Mouse (Mus musculus): Measurements from ENCODE around the gene Thada.
"Not testable (repeated sequence)": the region's sequence is repeated elsewhere in the genome, so short reads cannot be mapped to it uniquely, and the experiment has no call there.

Gene Thada

DNA sequence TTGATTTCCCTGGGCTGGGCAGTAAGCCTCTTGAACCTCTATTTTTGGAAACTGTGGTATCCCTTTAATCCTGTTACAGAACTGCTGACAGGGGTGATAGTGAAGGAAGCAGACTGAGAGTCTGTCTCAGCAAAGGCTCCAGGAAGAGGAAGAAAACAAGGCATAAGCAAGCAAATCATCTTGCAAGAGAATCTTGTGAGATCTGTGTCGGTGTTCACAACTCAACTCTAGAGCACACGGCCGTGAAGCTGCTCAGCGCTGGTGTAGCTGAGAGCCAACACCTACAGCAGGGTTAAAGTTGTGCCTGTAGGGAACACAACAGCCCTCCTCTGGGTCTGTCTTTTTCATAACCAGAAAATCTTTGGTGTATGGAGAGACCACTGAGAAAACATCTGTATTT, 172.8 kb downstream of the Thada start:
- no peak for DNase-seq (ENCODE audit: low read depth, low spot score)

GRCm38 (mm10) chr17:84291228-84291627, 174.8 kb downstream of the Thada start:
- not testable (repeated sequence) for DNase-seq (ENCODE audit: low read depth, low spot score)

DNA sequence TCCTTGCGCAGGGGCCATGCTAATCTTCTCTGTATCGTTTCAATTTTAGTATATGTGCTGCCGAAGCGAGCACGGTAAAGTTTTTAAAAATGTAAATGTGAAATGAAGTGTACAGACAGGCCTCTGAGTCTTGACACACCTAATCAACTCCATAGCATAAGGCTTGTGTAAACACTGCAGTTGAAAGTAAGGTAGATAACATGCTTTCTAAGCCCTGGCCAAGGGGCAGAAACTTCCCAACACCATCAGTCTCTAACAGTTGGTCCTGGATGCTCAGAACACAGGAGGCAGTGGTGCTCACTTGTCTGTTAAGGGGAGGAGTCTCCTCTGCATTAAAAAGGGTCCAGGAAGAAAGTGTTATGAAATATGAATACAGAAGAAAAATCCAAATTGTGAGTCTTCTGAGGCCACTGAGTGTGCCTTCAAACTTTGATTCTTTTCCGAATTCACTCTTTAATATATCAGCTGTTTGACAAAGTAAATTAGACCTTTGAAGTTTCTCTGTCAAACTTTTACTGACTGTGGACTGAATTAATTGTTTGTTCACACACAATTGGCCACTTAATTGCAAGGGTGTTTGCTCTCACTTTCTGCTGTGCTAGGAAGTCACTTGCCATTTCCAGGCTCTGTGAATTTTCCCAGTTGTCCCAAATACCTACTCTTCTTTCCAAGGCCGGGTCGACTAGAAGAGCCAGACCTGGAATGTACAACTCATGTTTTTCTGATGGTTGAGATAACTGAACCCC, 178.2 kb downstream of the Thada start:
- DNase-seq (ENCODE audit: low read depth, low spot score), result no peak

GRCm38 (mm10) chr17:84286536-84286935, 179.5 kb downstream of the Thada start:
- DNase-seq (ENCODE audit: low read depth, low spot score), result no peak

DNA sequence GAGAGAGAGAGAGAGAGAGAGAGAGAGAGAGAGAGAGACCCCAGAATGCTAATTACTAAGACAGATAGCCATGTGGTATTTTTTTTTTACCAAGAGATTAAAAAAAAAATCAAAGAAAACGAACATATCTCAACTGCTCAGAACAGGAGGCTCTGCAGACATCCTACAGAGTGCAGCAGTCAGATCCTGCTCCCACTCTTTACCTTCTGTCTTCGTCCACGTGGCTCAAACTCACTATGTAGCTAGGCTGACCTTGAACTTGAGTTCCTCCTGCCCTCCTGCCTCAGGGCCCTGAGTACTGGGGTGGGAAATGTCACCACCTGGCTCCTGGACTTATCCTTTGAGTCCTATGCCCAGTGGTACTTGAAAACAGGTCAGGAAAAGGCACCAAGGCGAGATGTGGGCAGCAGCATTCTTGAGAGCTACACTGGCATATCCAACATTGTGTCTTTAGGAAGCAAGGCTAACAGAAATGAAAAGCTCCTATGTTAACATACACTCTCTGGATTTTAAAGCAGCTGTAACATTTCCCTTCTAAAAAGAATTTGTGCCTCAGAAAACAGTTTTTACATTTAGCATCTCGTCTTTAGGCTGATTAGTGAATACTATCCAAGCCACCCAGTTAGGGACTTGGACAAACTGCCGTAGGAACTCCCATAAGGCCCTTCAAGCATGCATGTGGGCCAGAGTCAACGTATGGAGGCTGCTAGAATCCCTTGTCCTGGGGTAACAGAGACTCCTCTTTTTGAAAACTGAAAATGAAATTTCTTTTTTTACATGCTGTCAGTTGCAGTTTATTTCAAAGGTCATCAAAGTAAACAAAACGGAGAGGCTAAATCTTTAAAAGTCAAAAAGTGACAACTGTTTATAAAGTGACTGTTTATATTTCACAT, 183.4 kb downstream of the Thada start:
- no peak for DNase-seq (ENCODE audit: low read depth, low spot score)

DNA sequence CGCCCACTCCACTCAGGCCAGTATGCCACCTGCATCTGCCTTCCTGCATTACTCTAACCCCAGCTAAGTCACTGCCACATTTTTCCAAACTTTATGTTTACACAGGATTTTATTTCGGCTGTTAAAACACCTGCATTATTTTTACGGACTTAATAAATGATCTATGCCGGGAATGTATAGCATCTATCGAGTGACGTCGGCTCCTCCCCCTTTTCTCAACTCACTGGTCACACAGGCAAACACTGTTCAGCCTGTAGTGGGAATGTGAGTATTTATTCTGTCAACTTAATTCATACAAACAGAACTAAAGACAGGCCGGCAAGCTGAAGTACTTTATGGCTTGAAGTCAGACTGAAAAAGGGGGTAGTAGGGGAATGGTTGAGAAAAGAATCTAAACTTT, 187.0 kb downstream of the Thada start:
- no peak for DNase-seq (ENCODE audit: low read depth, low spot score)

DNA sequence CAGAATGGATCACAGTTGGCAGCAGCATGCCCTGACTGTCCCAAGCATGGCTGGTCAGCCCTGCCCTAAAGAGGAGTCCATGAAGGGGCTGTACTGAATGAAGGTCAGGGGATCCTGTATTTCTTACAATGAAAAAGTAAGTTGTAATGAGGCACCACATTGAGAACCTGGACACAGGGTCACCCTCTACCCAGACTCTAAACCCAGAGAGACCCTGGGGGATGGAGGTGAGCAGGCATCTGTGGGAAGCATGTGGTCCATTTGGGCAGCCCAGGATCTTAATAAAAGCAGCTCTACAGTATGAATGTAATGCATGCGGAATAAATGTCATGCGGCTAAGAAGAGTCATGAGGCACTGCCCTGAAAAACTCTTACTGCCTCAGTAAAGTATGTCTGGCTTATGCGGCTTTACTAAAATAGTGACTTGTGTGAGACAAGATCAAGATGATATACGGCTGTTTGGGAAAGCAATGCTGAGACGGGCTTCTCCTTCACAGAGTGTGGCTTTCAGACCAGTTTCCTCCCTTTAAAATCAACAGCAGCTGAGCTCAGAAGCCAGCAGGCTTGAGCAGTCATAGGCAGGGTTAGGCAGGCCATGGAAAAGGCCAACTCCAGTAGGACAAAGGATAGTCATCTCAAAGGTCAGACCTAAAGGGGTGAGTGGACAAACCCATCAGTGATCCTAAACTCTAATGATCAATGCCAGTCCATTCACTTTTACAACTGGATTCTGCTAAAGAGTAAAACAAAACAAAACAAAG, 187.6 kb downstream of the Thada start:
- no peak for DNase-seq (ENCODE audit: low read depth, low spot score)

DNA sequence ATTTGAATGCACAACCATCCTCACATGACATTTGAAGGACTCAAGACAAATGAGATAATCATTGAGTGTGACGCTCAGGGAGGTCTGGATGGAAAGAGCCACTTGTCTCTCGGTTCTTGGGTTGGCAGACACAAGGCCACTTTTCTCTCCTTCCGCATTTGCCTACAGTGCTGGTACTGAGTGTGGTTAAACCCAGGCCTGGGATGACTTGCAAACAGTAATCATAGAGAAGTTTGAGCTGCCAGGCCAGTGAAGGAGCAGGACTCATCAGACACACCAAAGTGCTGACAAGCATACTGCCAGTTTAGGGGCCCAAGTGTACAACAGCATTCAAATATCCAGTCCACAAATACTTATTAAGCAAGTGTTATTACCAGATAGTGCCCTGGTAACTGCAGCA, 191.0 kb downstream of the Thada start:
- no peak for DNase-seq (ENCODE audit: low read depth, low spot score)

GRCm38 (mm10) chr17:84274163-84274562, 191.8 kb downstream of the Thada start:
- no peak for DNase-seq (ENCODE audit: low read depth, low spot score)

DNA sequence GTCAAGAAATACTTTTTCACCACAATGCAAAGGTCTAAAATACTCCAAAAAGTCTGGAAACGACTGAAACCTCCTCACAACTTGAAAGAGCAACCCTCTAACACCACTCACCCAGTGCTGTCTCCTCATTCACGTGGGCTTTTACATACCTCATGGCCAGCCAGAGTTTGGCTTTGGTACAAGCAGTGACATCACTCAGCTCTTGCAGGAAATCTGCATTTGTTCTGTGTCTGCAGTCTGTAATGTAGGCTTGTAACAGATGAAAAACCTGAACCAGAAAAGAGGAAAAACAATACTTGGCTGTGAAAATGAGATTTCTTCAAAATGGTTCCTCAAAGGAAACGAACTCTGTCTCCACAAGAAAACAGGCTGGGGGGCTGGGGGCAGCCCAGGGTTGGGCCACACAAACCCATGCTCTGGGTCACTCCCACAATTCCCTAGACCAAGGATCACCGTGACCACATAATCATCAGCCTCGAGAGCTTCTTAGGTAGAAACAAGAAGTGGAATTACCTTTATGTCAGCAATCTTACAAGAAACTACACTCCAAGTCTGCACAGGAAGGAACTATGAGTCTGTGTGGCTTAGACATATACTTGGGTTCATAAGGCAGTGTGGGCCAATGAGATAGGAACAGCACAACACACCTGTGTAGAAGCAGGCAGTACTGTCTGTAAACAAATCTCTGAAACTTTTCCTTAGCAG, 193.3 kb downstream of the Thada start:
- DNase-seq (ENCODE audit: low read depth, low spot score), result no peak

DNA sequence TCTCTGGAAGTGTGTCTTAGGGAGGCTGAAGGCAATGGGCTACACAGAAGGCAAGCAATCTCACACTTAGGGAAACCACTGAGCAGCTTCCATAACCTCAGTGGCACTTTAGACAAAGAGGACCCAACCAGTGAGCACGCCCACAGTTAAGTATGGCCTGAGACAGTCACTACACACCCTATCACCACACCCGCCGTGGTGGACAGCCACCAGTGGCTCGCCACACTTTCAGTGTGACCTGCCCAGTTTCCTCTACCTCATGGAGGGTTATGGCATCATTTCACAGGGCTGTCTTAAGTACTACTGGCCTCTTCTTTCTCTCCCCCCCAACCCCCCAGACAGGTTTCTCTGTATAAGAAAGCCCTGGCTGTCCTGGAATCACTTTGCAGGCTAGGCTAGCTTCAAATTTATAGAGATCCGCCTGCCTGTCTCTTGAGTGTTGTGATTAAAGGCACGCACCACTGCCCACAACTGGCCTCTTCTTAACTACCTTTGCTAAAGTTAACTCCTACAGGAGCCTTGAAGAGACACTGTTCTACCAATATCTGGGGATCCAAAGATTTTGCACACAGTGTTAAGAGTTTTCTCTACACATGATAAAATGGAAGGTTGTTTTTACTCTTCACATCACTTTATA, 194.3 kb downstream of the Thada start:
- no peak for DNase-seq (ENCODE audit: low read depth, low spot score)

- no peak for DNase-seq (ENCODE audit: low read depth, low spot score)
These were observed 196.3 kb downstream of the Thada start for GRCm38 (mm10) chr17:84269722-84270121.

- DNase-seq (ENCODE audit: low read depth, low spot score), result no peak
These were observed 197.6 kb downstream of the Thada start for GRCm38 (mm10) chr17:84268450-84268849.

GRCm38 (mm10) chr17:84267456-84268074, 198.4 kb downstream of the Thada start:
- DNase-seq (ENCODE audit: low read depth, low spot score), result no peak

DNA sequence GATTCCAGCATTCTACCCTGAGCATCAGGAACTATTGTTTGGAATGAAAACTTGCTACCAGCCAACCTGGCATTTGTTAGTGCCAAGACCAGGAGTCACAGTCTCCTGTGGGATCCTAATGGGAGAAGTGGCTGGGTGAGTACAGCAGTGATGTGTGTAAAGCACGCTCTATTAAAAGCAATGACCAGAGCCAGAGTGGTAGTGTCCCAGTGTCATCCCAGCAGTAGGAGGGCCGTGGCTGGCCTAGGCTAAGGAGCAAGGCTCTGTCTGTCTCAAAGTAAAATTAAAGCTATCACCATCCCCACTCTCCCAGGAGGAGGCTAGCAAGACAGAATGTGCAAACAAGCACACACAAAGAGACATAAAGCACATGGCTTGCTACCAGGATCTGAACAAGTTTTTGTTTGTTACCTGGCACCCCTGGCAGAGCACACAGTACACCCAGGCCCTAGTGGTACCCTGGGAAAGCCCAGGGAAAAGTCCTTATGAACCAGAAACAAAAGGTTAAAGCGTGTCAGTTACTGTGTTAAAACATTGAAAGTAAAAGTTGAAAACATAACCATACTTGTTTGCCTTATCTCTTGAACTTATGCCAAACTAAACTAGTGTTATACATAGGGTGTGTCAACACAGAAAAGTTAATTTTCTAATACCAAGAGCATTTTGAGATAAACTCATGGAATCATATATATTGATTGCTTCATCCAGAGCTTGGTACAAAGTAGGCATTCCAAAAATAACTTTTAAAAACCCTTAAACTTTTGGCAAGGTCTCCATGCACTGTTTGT, 199.7 kb downstream of the Thada start:
- no peak for DNase-seq (ENCODE audit: low read depth, low spot score)

DNA sequence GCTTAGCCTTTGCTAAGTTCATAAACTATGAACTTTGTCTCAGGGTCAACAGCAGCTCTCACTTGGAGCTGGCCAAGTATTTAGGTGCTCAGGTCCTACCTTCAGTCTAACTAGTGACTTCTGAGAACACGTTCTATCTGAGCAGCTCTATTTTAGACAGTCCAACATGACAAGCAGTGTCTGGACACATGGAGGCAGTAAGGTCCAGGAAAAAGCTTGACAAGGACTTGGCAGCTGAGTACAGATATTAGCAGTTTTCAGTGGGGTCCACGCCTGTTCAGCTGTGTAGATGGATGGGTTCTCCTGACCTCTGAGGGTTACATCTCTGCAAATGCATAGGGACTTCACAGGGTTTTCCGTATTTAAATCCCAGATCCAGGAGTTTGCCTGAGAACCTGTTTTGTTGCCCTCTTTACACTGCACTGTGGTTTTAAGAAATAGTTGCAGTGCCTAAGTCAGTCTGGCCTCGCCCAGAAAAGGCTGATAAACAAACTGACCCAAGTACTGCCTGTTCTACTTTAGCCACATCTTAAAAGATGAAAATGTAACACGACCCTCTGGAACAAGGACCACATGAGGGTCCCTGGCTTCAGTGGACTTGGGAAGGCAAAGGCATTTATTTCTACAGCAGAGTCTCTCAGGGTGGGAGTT, 200.4 kb downstream of the Thada start:
- DNase-seq (ENCODE audit: low read depth, low spot score), result no peak

DNA sequence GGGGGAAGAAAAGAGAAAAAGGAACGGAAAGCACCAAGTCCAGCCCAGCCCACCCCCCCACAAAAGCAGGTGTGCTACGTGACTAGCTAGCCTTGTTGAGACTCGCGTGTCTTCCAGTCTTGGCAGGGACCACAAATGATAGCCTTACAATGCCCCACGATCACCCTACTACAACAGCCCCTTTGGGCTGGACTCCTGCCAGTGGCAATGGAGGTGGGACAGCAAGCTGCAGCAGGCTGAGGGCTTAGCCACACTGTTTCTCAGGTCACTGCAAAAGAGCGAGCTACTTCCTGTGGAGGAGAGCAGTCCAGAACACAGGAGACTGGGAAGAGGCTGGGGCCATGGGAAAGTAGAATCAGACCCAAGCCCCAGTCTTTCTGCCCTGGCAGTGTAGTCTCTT, 201.7 kb downstream of the Thada start:
- no peak for DNase-seq (ENCODE audit: low read depth, low spot score)

GRCm38 (mm10) chr17:84263591-84263990, 202.4 kb downstream of the Thada start:
- DNase-seq (ENCODE audit: low read depth, low spot score), result no peak

DNA sequence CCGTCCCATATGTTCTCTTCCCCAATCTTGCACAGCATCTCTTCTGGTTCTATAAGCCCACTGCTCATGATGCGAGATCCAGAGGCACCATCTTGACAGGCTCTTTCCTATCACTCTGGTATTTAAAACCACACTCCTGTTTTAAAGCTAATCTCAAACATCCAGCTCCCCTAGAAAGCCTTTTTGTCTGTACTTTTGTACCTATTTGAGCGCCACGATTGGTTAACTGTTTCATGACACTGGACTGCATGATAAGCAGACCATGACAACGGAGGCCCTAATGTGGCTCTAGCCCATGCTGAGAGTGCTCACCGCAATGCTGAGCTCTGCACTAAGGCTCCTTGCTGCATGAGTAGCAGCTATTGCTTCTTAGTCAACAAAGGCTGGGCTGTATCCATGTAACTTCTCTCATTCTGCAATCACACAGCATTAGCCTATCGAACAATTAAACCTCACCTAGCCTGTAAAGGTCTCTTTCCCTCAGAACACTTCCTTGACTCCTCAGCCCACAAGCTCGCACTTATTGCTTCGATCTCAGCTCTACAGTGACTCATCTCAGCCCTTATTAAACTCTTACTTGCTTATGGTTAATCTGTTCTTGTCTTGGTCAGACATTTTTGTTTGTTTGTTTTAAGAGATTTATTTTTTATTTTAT, 203.6 kb downstream of the Thada start:
- DNase-seq (ENCODE audit: low read depth, low spot score), result no peak
